Mouse (Mus musculus): ENCODE measurements around the gene Tpcn1. TPM values are rescaled to one million over a fixed set of nuclear protein-coding genes. Genes with fewer than 3 reads are reported as not detected.
A peak's percentile ranks its signal among the peaks of the same experiment; 100 is the strongest.

The Tpcn1 gene
- polyA plus RNA-seq, 1 experiment from 2014 or later, result 15.1 TPM

GRCm38 (mm10) chr5:120574469-120575063 is 13.9 kb downstream of the Tpcn1 start:
- Histone ChIP-seq H3K4me2 (no peak overlapping the region), H3K36me3 (replicated peaks) (no peaks in the 10 kb centered on the region), H3K9ac (no peak overlapping the region), H3K27ac (no peak overlapping the region), H3K27me3 (no peaks in the 10 kb centered on the region), H3K9me3 (no peaks in the 10 kb centered on the region), H3K4me3 (replicated peaks) (no peak overlapping the region), H3K4me1 (peaks cover 35% of the 10 kb centered on the region)
- WGBS, result 82% methylated on average over 10 of the region's 10 CpGs
- no peak for ATAC-seq (ENCODE audit: low FRiP score)

- Histone ChIP-seq H3K4me3 (replicated peaks) (no peak overlapping the region), H3K27ac (peak overlapping the region; percentile 56; the same call in 1 of the 2 replicates), H3K36me3 (replicated peaks) (no peaks in the 10 kb centered on the region), H3K27me3 (no peaks in the 10 kb centered on the region; the same call in 1 of the 2 replicates), H3K9ac (no peak overlapping the region), H3K4me1 (peaks cover 46% of the 10 kb centered on the region), H3K9me3 (no peaks in the 10 kb centered on the region), H3K4me2 (no peak overlapping the region)
- WGBS, result 69% methylated on average over 14 of the region's 14 CpGs
- no peak for ATAC-seq (ENCODE audit: low FRiP score)
Observed at GRCm38 (mm10) chr5:120571056-120571740, 17.3 kb downstream of the Tpcn1 start.

- Histone ChIP-seq H3K4me2 (no peak overlapping the region), H3K4me3 (replicated peaks) (no peak overlapping the region), H3K36me3 (replicated peaks) (no peaks in the 10 kb centered on the region), H3K9ac (no peak overlapping the region), H3K9me3 (no peaks in the 10 kb centered on the region), H3K27me3 (no peaks in the 10 kb centered on the region; the same call in 1 of the 2 replicates), H3K4me1 (peaks cover 54% of the 10 kb centered on the region), H3K27ac (no peak overlapping the region)
- 93% methylated on average over 11 of the region's 11 CpGs for WGBS
- ATAC-seq (ENCODE audit: low FRiP score), result no peak
Observed at GRCm38 (mm10) chr5:120570289-120570897, 18.1 kb downstream of the Tpcn1 start.

GRCm38 (mm10) chr5:120569791-120570190 is 18.7 kb downstream of the Tpcn1 start:
- Histone ChIP-seq H3K4me1 (peaks cover 60% of the 10 kb centered on the region), H3K4me3 (replicated peaks) (no peak overlapping the region), H3K36me3 (replicated peaks) (no peaks in the 10 kb centered on the region), H3K27me3 (no peaks in the 10 kb centered on the region; the same call in 1 of the 2 replicates), H3K9me3 (no peaks in the 10 kb centered on the region), H3K27ac (no peak overlapping the region), H3K9ac (no peak overlapping the region), H3K4me2 (no peak overlapping the region)
- no peak for ATAC-seq (ENCODE audit: low FRiP score)
- WGBS, result 91% methylated on average over 3 of the region's 3 CpGs

- Histone ChIP-seq H3K9ac (no peak overlapping the region; the same call in 1 of the 2 replicates), H3K27me3 (no peaks in the 10 kb centered on the region; the same call in 1 of the 2 replicates), H3K4me2 (no peak overlapping the region), H3K27ac (peak overlapping the region; percentile 92; the same call in 1 of the 2 replicates), H3K4me3 (replicated peaks) (no peak overlapping the region), H3K36me3 (replicated peaks) (no peaks in the 10 kb centered on the region), H3K9me3 (no peaks in the 10 kb centered on the region), H3K4me1 (peaks cover 64% of the 10 kb centered on the region)
- no peak for ATAC-seq (ENCODE audit: low FRiP score)
- WGBS, result 90% methylated on average over 4 of the region's 4 CpGs
Observed at GRCm38 (mm10) chr5:120568964-120569363, 19.5 kb downstream of the Tpcn1 start.

GRCm38 (mm10) chr5:120568336-120568768 is 20.1 kb downstream of the Tpcn1 start:
- 61% methylated on average over 9 of the region's 9 CpGs for WGBS
- Histone ChIP-seq H3K36me3 (replicated peaks) (no peaks in the 10 kb centered on the region), H3K9me3 (no peaks in the 10 kb centered on the region), H3K27me3 (no peaks in the 10 kb centered on the region; the same call in 1 of the 2 replicates), H3K9ac (peak overlapping the region; percentile 29; the same call in 1 of the 2 replicates), H3K4me3 (replicated peaks) (no peak overlapping the region), H3K27ac (peak overlapping the region; percentile 92), H3K4me2 (0 out of 2 replicates have a peak overlapping the region, but pooled peaks have one; percentile 31), H3K4me1 (peaks cover 68% of the 10 kb centered on the region)
- no peak for ATAC-seq (ENCODE audit: low FRiP score)

GRCm38 (mm10) chr5:120567761-120568211 is 20.7 kb downstream of the Tpcn1 start:
- H3K36me3 ChIP-seq (replicated peaks), result no peaks in the 10 kb centered on the region
- no peak overlapping the region for H3K4me3 ChIP-seq (replicated peaks)
- peaks cover 74% of the 10 kb centered on the region for H3K4me1 ChIP-seq
- H3K9me3 ChIP-seq, result no peaks in the 10 kb centered on the region
- peak overlapping the region; percentile 29; the same call in 1 of the 2 replicates for H3K9ac ChIP-seq
- no peak for ATAC-seq (ENCODE audit: low FRiP score)
- 35% methylated on average over 14 of the region's 14 CpGs for WGBS
- peak overlapping the region; percentile 31 for H3K4me2 ChIP-seq
- H3K27ac ChIP-seq, result peak overlapping the region; percentile 92
- H3K27me3 ChIP-seq, result no peaks in the 10 kb centered on the region; the same call in 1 of the 2 replicates

- Histone ChIP-seq H3K4me3 (replicated peaks) (no peak overlapping the region), H3K4me1 (peaks cover 76% of the 10 kb centered on the region), H3K36me3 (replicated peaks) (no peaks in the 10 kb centered on the region), H3K27ac (peak overlapping the region; percentile 92), H3K9ac (0 out of 2 replicates have a peak overlapping the region, but pooled peaks have one; percentile 29), H3K27me3 (no peaks in the 10 kb centered on the region; the same call in 1 of the 2 replicates), H3K4me2 (peak overlapping the region; percentile 31), H3K9me3 (no peaks in the 10 kb centered on the region)
- WGBS, result 20% methylated on average over 21 of the region's 21 CpGs
- peak; percentile 60 for ATAC-seq (ENCODE audit: low FRiP score)
Observed at GRCm38 (mm10) chr5:120567253-120567701, 21.2 kb downstream of the Tpcn1 start.

GRCm38 (mm10) chr5:120566681-120567252 is 21.7 kb downstream of the Tpcn1 start:
- Histone ChIP-seq H3K27me3 (no peaks in the 10 kb centered on the region; the same call in 1 of the 2 replicates), H3K4me3 (replicated peaks) (no peak overlapping the region), H3K9ac (peak overlapping the region; percentile 29; the same call in 1 of the 2 replicates), H3K27ac (peak overlapping the region; percentile 92), H3K4me2 (peak overlapping the region; percentile 31), H3K36me3 (replicated peaks) (no peaks in the 10 kb centered on the region), H3K4me1 (peaks cover 76% of the 10 kb centered on the region), H3K9me3 (no peaks in the 10 kb centered on the region)
- 0 out of 2 replicates have a peak, but pooled peaks have one; percentile 4 for ATAC-seq (ENCODE audit: low FRiP score)
- WGBS, result 51% methylated on average over 9 of the region's 9 CpGs

GRCm38 (mm10) chr5:120566101-120566500 is 22.4 kb downstream of the Tpcn1 start:
- peak overlapping the region; percentile 92 for H3K27ac ChIP-seq

GRCm38 (mm10) chr5:120565171-120565905 is 23.1 kb downstream of the Tpcn1 start:
- ATAC-seq (ENCODE audit: low FRiP score), result no peak
- Histone ChIP-seq H3K4me1 (peaks cover 73% of the 10 kb centered on the region), H3K4me3 (replicated peaks) (no peak overlapping the region), H3K4me2 (peak overlapping the region; percentile 25), H3K27ac (peak overlapping the region; percentile 92), H3K27me3 (no peaks in the 10 kb centered on the region; the same call in 1 of the 2 replicates), H3K9me3 (no peaks in the 10 kb centered on the region), H3K36me3 (replicated peaks) (no peaks in the 10 kb centered on the region), H3K9ac (peak overlapping the region; percentile 44)
- WGBS, result 33% methylated on average over 15 of the region's 15 CpGs

More at GRCm38 (mm10) chr5:120566101-120566500, 22.4 kb downstream of the Tpcn1 start:
- Histone ChIP-seq H3K9ac (peak overlapping the region; percentile 44; the same call in 1 of the 2 replicates), H3K9me3 (no peaks in the 10 kb centered on the region), H3K27me3 (no peaks in the 10 kb centered on the region; the same call in 1 of the 2 replicates), H3K4me2 (peak overlapping the region; percentile 25), H3K4me3 (replicated peaks) (no peak overlapping the region), H3K4me1 (peaks cover 72% of the 10 kb centered on the region), H3K36me3 (replicated peaks) (no peaks in the 10 kb centered on the region)
- peak; percentile 76 for ATAC-seq (ENCODE audit: low FRiP score)
- WGBS, result 27% methylated on average over 5 of the region's 5 CpGs

All from forebrain, embryonic 12.5 days (tissue).